Mouse (Mus musculus) embryonic fibroblast, embryonic 13.5 days (primary cell): Measurements from ENCODE around the gene Vmn1r174.

ENCODE experiments used
- CTCF ChIP-seq: IDR thresholded peaks from 2 replicates; pipeline ENCODE4 v1.5.1; 2011; ENCODE audit warnings: mild to moderate bottlenecking, control low read depth, low read length, moderate library complexity, borderline replicate concordance; ENCODE audit not compliant: insufficient read depth
- POLR2A ChIP-seq: IDR thresholded peaks from 2 replicates; pipeline ENCODE4 v1.6.1; 2011; ENCODE audit warnings: low read depth, mild to moderate bottlenecking, control low read depth, low read length, moderate library complexity

- no peak for TF ChIP-seq CTCF
- TF ChIP-seq POLR2A: no peak
Measured at GRCm38 (mm10) chr7:23784526-23784925, 32.5 kb downstream of the Vmn1r174 start.
